Mouse (Mus musculus) central nervous system, embryonic 18 days (tissue): ENCODE data around the gene Batf. TPM values are rescaled to one million over a fixed set of nuclear protein-coding genes. Genes with fewer than 3 reads are reported as not detected.

Experiments used
- polyA plus RNA-seq: library from polyadenylated mRNA; depleted of rRNA; stranded (reverse); fragments of >200 nt; gene quantifications from 2 replicates; pipeline ENCODE4 v1.2.3, GENCODE M21; 2012; rRNA removed

Gene Batf
- 0.72 and 0.95 TPM in 2 replicates for polyA plus RNA-seq

GRCm38 (mm10) chr12:85686466-85687216, at the start of gene Batf:
Gene Batf (plus strand): TSS chr12:85686669.

GRCm38 (mm10) chr12:85745827-85746695, 59.6 kb downstream of the Batf start, which contains the start of gene Flvcr2:
Gene Flvcr2 (plus strand): TSS chr12:85746539.

Other genes with a start within 250 kb of the Batf start
- 3.5 and 10.1 TPM in 2 replicates for gene Fos, start 212.8 kb upstream of the Batf start, polyA plus RNA-seq
- 14.0 and 14.9 TPM in 2 replicates for gene Jdp2, start 87.6 kb upstream of the Batf start, polyA plus RNA-seq
- gene Flvcr2, start 59.9 kb downstream of the Batf start, polyA plus RNA-seq = 3.9 and 4.1 TPM in 2 replicates
- 72.9 and 79.2 TPM in 2 replicates for gene Erg28, start 137.9 kb downstream of the Batf start, polyA plus RNA-seq
- 17.6 and 20.5 TPM in 2 replicates for gene Ttll5, start 138.0 kb downstream of the Batf start, polyA plus RNA-seq